8 mouse cellular contexts compared by ENCODE assay signal in genomic region chr13:113615546-113615941, GRCm38 (mm10). TPM values are rescaled to one million over a fixed set of nuclear protein-coding genes. Genes with fewer than 3 reads are reported as not detected.
DNase-seq lines count a peak whose midpoint lies in the region; ATAC-seq and TF ChIP-seq lines count a peak whose summit lies in the region.

No protein-coding gene starts in this region.

- peak overlapping the region; percentile 49 to 77 for H3K4me3 ChIP-seq in liver, embryonic 14.5 days (ENCODE audit: insufficient read depth in 1 of 2, low read depth in 2 of 2, low read length in 2 of 2)
- peak overlapping the region; percentile 74 for H3K4me3 ChIP-seq in olfactory bulb, adult 2 months (ENCODE audit: insufficient read depth, low read depth, low read length)

- TF ChIP-seq EP300 in liver, embryonic 14.5 days (IDR thresholded peaks at IDR 0.05; ENCODE audit: low read depth) = no peak

- WGBS in liver, embryonic 14.5 days (ENCODE audit: insufficient replicate concordance) = 4% methylated on average over 10 of the region's 10 CpGs
- WGBS in olfactory bulb, adult 2 months = 5% methylated on average over 10 of the region's 10 CpGs

- intact Hi-C loops in heart, postnatal 36 days (cut with DNase I) = loop anchor here (5.0 kb wide), 5 partner anchors 33 to 348 kb away; no protein-coding TSS in a partner anchor

- peaks cover 2 to 19% of the 10 kb centered on the region in 2 experiments; a peak in 3 of 4 replicates for H3K4me1 ChIP-seq in liver, embryonic 14.5 days (replicated peaks; ENCODE audit: control insufficient read depth in 2 of 2, insufficient read depth in 2 of 2, low read length in 1 of 2)
- H3K4me1 ChIP-seq in olfactory bulb, adult 2 months (ENCODE audit: control insufficient read depth, insufficient read depth, low read length) = peaks cover 47% of the 10 kb centered on the region

- peak; percentile 54 for DNase-seq in CD4-positive, CD25-positive, alpha-beta regulatory T cell, adult 2 months (ENCODE audit: low read depth, low spot score)
- peak; percentile 26 for DNase-seq in thymus, postnatal 4 days
- DNase-seq in thymus, postnatal 14 days = no peak
- peak; percentile 50 to 61 for DNase-seq in heart, postnatal 36 days
- no peak for DNase-seq in liver, embryonic 14.5 days (ENCODE audit: low read depth in 3 of 3, low spot score in 3 of 3)
- DNase-seq in layer of hippocampus, adult 9-10 months (ENCODE audit: low spot score) = no peak

- TF ChIP-seq POLR2A in olfactory bulb, adult 2 months (IDR thresholded peaks at IDR 0.05; ENCODE audit: insufficient read depth, low read depth, low read length) = no peak

- H3K9me3 ChIP-seq in liver, embryonic 14.5 days (ENCODE audit: control insufficient read depth, low read length) = no peaks in the 10 kb centered on the region

- no peaks in the 10 kb centered on the region for H3K27me3 ChIP-seq in liver, embryonic 14.5 days (ENCODE audit: control insufficient read depth, insufficient read depth, low read length)

- peak overlapping the region; percentile 90 for H3K4me2 ChIP-seq in liver, embryonic 14.5 days (ENCODE audit: low read depth)

- no peaks in the 10 kb centered on the region; the same call in 1 of the 2 replicates for H3K36me3 ChIP-seq in liver, embryonic 14.5 days (replicated peaks; ENCODE audit: control insufficient read depth, insufficient read depth, low read depth)

- no peak overlapping the region; the same call in 1 of the 2 replicates for H3K9ac ChIP-seq in liver, embryonic 14.5 days (replicated peaks)

- TF ChIP-seq CTCF in liver, embryonic 14.5 days (IDR thresholded peaks at IDR 0.05; ENCODE audit: low read depth) = no peak
- TF ChIP-seq CTCF in olfactory bulb, adult 2 months (IDR thresholded peaks at IDR 0.05; ENCODE audit: insufficient read depth, low read depth, low read length) = no peak

- H3K27ac ChIP-seq in liver, embryonic 14.5 days = no peak overlapping the region
- H3K27ac ChIP-seq in olfactory bulb, adult 2 months (ENCODE audit: insufficient read depth, low read depth, low read length) = peak overlapping the region; percentile 56

- no peak for ATAC-seq in CD4-positive, CD25-positive, alpha-beta regulatory T cell, adult 4 months
- ATAC-seq in liver, embryonic 14.5 days (ENCODE audit: insufficient read depth) = no peak

RNA-seq across cellular contexts. Expression of gene Snx18, which starts 2.8 kb away (rescaled TPM):
- 10 to 100 TPM in 1 of 2 experiments, 1 to 10 TPM in 1; 6.0 to 11.5 TPM for polyA plus RNA-seq in CD4-positive, CD25-positive, alpha-beta regulatory T cell, adult 4 months (2017; shearing (Covaris generic))
- total RNA-seq in heart, postnatal 36 days (2021) = 10 to 100 TPM; 21.4 to 21.8 TPM
- 3.0 and 3.8 TPM in 2 replicates for polyA plus RNA-seq in liver, embryonic 14.5 days (2012; rRNA removed)
- 5.9 and 6.2 TPM in 2 replicates for polyA plus RNA-seq in liver, embryonic 14.5 days (2014; fragmentation: Nextera tagmentation; extraction: Ambion mirVana)
- polyA plus RNA-seq in olfactory bulb, adult 2 months (2012; ENCODE audit: insufficient read depth, insufficient read length, low replicate concordance, missing spikeins) = not detected in 2 replicates

RNA-seq across cellular contexts. Expression of gene Hspb3, which starts 47.9 kb away (rescaled TPM):
- not detected for polyA plus RNA-seq in CD4-positive, CD25-positive, alpha-beta regulatory T cell, adult 4 months (2017; shearing (Covaris generic))
- 10 to 100 TPM; 13.8 to 15.2 TPM for total RNA-seq in heart, postnatal 36 days (2021)
- polyA plus RNA-seq in liver, embryonic 14.5 days (2012; rRNA removed) = 0.06 TPM in 1 of 2 replicates, not detected in the other
- not detected in 2 replicates for polyA plus RNA-seq in liver, embryonic 14.5 days (2014; fragmentation: Nextera tagmentation; extraction: Ambion mirVana)
- polyA plus RNA-seq in olfactory bulb, adult 2 months (2012; ENCODE audit: insufficient read depth, insufficient read length, low replicate concordance, missing spikeins) = not detected in 2 replicates

Comparison
In these comparisons a context has a peak if more than half of its experiments do, and no peak if none do; other contexts are left out.
1. DNase-seq: peak in CD4-positive, CD25-positive, alpha-beta regulatory T cell, adult 2 months (single experiment), thymus, postnatal 4 days (single experiment) and heart, postnatal 36 days (2 of 2); none in thymus, postnatal 14 days (single experiment), liver, embryonic 14.5 days (0 of 3) and layer of hippocampus, adult 9-10 months (single experiment).